Mouse (Mus musculus): ENCODE data around the gene Lzic.

Gene Lzic

DNA sequence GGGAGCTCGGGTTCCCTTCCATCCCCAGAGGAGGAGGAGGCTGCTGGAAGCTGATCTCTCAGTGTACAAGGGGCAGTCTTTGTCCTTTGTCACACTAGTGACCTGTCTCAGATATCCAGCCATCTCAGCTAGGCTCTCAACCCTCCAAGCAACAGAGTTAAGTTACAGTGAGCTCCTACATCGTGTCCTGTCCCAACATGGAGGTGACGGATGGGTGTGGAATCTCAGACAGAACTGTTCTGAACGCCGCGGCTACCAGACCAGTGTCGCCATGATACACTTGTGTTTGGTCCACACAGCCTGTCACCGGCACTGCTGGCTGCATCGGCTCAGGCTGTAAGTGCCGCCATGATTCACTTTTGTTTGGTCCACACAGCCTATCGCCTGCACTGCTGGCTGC lies 8.0 kb upstream of the Lzic start, which contains the start of gene Tmem274:
Gene Tmem274, plus strand, starts transcription at position 301 of the 400 bp plus-strand sequence.
- in situ Hi-C loops (cut with MboI, MseI): loop anchor here (10.0 kb wide), 1 partner anchor 572 kb away; no protein-coding TSS in a partner anchor

DNA sequence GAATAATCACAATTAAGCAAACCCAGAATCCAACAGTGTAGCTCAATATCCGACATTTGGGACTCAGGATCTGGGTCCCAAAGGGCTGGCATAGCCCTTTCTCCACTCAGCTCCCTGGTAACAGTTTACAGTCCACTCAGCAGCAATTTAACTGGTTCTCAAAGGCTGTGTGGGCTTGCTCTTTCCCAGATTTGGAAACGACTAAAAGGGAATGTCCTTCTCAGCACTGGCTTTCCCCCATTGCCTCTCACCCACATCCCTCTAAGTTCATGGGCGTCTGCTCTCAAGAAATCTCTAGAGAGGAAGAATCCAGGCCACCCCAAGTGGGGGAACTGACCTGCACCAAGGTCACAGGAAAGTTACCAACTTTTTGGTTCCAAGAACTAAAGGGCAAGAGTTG lies 463 bp upstream of the Lzic start:
- in situ Hi-C loops (cut with MboI, MseI): no loop called here

DNA sequence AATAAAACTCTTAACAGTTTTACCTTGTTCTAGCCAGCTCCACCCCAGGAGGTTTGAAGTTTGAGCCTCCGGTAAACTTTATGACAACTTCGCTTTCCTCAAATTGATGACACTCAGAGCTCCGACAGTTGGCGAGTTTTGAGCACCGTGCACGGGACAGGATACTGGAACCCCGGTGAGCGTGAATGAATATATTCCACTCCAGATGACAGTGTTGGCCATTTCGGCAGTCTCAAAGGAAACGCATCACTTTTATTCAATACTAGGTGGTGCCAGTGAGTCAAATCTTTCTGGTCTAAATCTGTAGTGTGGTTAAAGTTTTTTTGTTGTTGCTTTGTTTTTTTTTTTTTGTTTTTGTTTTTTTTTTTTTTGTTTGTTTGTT lies 787 bp downstream of the Lzic start:
- in situ Hi-C loops (cut with MboI, MseI): no loop called here

DNA sequence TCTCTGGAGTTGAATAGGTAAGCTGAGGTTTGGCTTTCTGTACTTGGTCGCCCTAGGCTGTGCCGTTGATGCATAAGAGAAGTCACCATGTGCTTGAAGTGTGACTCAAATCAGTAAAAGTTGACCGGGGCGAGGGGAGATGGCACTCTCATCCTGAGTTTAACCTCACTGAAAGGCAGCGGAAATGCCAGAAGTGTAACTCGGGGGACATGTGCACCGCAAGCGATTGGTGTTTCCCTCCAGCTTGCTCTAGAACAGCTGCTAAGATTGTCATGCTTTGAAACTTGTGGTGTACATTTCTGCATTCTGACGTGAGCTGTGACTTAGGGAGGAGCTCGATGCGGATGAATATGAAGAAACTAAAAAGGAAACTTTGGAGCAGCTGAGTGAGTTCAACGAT lies 2.7 kb downstream of the Lzic start:
- in situ Hi-C loops (cut with MboI, MseI): no loop called here

DNA sequence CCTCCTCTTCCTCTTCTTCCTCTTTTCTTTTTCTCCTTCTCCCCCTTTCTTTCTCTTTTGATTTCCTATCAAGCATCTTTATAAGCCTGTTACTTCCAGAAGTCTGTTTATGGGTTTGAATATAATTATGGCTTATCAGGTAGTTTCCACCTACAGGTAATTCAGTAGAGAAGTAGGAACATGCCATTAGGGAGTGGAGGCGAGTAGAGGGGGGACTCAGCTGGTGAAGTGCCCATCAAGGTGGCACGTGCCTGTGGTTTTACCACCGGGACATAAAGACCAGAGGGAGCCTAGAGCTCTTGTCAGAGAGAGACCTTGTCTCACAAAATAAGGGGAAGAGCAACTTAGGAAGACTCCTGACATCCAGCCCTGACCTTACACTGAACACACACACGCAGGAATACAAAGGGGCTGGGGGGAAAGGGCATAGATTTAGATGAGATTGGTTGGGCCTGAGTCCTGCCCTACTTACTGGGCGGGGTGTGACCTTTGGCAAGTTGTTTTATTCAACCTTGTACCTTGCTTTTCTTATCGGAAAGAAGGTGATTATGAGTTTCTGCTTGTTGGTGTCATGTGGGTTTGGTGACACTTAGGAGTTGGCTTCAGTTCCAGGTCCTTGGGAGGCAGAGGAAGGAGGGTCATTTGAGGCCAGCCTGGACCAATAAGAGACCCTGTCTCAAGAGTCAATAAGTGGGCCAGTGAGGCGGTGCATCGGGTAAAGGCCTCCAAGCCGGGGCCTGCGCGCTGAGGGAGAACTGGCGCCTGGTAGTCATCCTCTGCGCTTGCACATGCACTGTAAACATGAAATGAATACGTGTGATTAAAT lies 4.6 kb downstream of the Lzic start:
- in situ Hi-C loops (cut with MboI, MseI): no loop called here

DNA sequence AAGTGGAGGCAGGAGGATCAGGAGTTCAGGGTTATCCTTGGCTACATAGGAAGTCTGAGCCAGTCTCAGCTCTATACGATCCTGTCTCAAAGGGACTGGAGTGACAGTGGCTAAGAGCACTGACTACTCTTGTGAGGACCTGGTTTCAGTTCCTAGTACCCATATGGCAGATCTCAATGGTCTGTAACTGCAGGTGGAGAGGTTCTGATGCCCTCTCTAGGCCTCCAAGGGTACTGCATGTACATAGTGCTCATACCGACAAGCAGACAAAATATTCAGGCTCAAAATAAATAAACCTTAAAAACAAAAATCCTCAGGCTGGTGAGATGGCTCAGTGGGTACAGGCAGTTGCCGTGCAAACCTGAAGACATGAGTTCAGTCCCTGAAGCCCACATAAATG lies 6.1 kb downstream of the Lzic start:
- in situ Hi-C loops (cut with MboI, MseI): no loop called here

DNA sequence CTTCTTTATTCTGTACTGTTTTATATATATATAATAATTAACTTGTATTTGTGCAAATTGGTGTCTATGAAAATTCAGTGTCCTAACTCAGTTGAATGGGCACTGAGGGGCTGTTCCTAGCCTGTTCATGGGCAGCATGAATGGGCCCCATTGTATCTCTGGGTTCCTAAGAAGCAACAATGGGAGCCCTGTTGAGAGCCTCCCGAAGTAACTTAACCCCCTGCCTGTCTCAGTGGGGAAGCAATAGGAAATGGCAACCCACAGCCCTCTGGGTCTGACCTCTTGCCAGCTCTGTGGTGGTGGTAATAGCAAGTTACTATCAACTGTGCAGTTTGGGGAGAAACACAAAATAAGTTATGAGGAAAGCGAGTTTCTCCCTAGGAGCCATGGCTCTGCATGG lies 11.6 kb downstream of the Lzic start:
- in situ Hi-C loops (cut with MboI, MseI): no loop called here

DNA sequence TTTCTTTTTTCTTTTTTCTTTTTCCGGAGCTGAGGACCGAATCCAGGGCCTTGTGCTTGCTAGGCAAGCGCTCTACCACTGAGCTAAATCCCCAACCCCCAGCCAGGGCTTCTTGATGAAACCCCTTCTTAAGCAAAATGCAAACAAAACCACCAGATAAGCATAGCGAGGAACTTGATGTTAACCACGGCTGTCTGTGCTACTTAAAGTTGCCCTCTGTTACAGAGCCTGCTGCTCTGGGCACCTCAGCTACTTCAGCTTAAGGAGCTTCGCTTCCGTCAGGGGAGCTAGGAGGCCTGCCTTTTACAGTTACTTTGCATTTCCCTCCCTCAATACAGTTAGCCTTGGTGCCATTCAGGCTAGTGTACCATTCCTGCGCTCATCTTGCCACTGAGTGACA lies 13.9 kb downstream of the Lzic start:
- in situ Hi-C loops (cut with MboI, MseI): no loop called here

DNA sequence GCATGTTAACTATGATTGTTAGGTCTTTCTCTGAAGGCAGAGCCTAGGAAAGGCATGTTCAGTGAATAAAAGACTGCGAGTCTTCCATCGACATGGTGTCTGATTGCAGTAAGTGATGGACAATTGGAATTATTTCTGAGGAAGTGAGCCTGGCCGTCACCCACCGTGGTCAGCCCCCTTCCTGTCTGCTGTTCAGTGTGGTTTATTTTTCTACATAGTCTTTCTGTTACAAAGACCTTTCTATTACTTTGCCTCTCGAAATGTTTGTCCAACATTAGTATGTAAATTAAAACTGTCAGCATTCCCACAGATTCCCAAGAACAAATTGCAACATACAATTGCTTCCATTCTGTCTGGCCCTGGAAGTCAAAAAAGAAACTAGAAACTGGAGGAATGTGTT lies 14.8 kb downstream of the Lzic start:
- in situ Hi-C loops (cut with MboI, MseI): no loop called here

DNA sequence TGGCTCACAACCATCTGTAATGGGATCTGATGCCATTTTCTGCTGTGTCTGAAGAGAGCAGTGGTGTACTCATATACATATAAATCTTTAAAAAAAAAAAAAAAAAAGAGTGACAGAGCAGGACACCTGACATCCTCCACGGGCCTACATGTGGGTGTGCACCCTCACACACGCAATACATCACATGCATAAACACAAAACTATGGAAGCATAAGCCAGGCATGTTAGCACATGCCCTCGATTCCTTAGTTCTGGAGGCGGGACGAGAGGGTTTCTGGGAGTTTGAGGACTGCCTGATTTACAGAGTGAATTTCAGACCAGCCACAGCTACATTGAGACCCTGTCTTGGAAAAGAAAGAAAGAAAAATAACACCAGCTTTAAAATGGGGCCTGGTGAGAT lies 19.3 kb downstream of the Lzic start:
- in situ Hi-C loops (cut with MboI, MseI): no loop called here

DNA sequence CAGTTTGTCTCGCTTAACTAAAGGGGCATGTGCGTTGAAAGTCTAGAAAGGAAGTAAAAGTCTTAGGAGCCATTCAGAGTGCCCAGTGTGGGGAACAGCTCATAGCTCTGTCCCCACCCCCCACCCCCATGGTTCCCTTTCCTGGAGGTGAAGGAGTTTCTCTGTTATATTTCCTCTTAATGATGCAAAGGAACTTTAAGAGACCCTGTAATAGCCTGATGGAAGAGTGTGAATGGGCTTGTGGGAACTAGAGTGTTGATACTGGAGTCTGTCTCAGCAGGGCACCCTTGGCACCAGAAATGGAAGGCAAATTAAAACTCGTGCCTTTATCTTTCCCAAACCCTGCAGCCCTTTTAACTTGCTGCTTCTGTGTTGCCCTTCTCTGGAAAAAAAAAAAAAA lies 19.8 kb downstream of the Lzic start:
- in situ Hi-C loops (cut with MboI, MseI): no loop called here

DNA sequence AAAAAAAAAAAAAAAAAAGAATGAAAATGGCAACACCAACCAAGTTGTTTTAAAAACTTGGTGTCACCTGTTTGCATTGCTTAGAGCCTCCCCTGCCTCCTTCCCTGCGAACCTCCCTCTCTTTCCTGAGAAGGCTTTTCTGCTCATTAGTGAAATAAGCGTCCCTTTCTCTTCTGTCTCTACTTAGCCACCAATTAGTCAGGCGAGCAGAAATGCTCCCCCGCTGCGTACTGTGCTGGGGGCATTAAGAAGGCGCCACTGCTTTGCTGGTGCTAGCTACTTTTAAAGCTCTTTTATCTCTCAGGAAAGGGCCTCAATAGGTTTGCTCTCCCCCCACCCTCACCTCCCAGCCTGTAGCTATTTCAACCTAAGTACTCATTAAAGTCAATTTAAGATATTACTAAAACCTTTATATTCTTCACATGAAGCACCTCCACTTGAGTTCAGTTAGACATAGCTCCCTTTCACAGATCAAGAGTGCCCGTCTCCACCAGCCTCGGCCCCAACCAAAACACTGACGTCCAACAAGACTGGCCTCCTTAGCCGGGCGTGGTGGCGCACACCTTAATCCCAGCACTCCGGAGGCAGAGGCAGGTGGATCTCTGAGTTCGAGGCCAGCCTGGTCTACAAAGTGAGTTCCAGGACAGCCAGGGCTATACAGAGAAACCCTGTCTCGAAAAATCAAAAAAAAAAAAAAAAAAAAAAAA lies 20.4 kb downstream of the Lzic start:
- in situ Hi-C loops (cut with MboI, MseI): no loop called here

DNA sequence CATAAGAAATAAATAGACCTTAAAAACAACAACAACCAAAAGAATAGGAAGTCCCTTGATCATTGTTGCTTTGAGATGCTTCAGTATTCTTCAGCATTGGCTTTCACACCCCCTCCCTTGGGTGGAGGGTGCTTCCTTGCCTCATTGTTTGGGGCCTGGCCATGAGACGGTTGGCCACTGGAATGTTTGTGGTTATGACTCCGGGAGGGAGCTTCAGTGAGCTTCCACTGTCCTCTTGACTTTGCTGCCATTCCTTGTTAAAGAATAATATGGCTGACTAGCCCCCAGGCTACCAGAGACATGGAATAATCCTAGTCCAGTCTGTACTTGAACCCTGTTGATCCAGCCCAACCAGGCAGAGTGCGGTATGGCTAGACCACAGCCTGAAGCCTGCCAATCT lies 21.9 kb downstream of the Lzic start:
- in situ Hi-C loops (cut with MboI, MseI): no loop called here

DNA sequence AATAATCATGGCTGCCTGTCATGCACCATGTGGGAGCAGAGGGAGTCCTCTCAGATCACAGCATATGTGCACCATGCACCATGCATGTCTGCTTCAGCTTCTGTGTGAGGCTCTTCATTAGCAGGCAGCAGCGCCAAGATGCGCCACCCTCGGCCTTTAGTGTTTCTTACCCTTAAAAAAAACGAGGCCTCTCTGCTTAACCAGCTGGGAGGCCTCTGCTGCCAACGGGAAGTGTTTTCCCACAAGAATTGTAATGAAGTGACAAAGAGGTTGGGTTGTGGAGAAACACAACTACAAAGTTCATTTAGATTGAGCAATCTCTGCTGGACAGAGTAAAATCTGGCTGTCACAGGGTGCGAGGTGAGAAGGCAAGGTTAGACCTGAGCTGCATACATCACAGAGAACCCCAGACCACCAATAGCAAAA lies 26.2 kb downstream of the Lzic start:
- in situ Hi-C loops (cut with MboI, MseI): no loop called here

DNA sequence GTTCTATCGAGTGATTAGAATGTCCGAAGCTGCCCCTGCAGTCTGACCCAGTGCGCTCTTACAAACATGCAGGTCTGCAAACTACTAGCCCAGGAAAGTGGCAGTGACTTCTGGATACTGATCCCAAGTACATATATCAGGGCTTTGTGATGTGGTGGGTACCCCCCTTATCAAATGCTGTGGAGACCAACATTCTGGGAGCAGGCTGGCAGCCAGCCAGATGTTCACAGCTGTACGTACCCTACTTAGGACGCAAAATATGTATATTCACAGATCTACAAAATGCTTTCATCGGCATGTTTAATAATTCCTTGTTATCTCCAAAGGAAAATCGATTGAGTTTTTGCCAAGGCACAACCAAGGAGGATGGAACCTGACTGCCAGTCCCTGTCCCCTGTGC lies 27.0 kb downstream of the Lzic start:
- in situ Hi-C loops (cut with MboI, MseI): no loop called here

DNA sequence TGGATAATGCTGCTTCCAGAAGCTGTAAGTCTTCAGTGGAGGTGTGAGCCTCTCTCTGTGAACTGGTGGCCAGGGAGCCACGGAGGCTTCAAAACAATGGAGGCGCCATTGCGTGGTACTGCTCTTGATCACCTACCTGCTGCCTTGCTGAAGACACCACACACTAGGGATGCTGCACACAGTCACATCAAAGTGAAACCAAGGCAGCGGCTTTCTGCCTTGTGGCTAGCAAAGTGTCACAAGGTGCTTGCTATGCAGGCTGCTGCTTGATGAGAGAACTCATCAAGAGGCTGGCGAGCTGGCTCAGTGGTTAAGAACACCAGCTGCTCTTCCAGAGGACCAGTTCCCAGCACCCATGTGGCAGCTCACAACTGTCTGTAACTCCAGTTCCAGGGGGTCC lies 30.7 kb downstream of the Lzic start:
- in situ Hi-C loops (cut with MboI, MseI): no loop called here

DNA sequence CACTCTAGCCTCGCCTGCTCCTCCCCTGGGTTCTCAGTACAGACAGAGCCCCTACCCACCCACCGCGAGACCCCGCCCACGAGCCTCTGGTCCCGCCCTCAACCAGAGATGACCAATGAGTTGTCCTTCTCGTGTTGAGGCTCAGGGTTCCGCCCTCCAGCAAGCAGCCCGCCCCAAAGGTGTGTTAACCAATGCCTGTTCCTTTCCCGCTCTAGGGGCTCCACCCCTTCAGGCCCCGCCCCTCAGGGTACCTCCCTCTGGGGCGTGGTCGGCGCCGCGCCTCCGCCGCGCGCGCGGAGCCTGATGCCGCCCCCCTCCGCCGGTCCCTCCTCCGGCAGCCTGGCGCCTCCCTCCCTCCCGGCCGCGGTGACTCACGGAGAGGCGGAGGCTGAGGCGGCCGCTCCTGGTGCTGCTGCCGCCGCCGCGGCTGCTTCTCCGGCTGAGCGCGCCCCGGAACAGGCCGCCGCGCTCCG lies 32.9 kb downstream of the Lzic start, which contains the start of gene Ctnnbip1:
Gene Ctnnbip1, plus strand, starts transcription at position 369 of the 473 bp plus-strand sequence.
- in situ Hi-C loops (cut with MboI, MseI): no loop called here

DNA sequence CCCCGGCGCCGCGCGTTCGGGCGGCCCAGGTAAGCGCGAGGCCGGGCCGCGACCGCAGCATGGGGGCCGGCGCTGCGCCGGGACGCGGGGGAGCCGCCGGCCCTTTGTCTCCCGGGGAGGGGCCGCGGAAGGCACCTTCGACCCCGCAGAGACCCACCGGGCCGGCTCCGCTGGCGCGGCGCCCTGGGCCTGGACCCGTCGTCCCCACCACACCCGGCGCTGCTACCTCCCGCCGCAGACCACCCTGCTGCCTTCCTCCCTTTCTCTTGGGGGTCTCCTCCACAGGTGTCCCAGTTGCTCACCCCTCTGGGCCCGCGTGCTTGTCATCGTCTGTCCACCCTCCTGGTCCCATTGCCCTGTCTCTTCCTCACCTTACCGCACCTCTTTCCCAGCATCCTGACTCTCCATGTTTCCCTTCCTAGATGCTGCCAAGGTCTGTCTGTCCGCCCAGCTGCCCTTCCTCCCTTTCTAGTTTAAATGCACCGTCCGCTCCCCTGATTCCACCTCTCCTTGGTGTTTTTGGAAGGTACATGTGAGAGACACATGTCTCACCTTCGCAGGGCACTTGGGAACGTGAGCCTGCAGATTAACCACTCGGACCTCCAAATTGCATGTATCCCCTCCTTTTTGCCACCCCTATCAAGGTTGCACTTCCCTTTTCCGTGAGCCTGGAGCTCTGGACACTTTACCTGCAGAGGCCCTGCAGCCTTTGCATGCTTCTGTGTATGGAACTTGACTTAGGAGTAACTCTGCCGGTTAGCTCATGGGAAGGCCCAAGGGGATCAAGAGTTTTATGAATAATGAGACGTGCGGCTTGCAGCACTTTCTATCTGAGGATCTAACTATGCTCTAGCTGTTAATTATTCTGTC lies 33.6 kb downstream of the Lzic start:
- in situ Hi-C loops (cut with MboI, MseI): no loop called here

DNA sequence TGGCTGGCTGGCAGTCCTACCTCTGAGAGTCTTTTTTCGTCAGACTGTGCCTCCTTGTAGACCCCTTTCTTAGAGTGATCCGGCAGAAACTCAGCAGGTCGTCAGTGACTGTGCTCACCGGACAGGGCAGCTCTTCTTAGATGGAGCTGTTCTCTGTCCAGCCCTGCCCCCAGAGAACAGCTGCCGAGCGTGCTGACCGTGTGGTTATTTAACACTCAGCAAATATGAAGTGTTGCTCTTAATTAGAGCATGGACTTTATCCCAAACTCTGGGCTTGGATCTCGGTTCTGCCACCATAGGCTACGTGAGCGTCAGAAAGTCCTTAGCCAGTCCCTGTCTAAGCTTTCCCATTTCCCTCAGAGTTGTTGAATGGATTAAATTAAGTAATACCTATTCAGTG lies 36.2 kb downstream of the Lzic start:
- in situ Hi-C loops (cut with MboI, MseI): no loop called here

DNA sequence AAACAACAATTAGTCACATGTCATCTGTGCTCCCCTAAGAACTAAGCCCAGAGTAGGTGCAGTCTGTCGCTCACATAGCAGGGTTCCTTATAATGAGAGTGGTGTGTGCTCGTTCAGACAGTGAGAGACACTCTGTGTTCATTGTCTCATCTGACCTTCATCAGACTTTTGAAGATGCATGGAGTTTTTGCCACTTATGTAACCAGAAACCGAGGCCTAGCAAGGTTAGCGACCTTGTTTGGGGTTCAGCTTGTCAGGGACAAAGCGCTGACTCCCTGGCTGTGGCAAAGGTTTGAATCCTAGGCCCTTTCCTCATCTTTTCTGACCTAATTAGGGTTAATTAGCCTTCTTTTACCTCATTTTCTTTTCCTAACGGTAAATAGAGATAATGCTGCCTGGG lies 38.9 kb downstream of the Lzic start:
- in situ Hi-C loops (cut with MboI, MseI): no loop called here

DNA sequence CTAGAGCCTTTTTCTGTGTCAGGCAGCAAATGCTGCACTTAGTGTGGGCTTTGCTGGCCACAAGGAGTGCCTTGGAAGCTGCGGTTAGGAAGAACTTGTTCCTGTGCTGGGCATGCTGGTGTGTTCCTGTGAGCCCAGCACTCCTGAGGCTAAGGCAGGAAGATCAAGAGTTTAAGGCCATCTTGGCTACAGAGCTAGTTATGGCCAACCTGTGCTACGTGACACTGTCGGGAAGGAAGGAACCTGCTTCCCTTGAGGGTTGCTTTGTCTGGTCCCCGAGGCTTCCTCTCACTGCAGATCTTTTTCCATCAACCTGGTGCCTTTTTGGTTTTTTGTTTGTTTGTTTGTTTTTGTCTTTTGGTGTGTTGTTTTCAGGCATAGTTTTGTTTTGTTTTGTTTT lies 40.1 kb downstream of the Lzic start:
- in situ Hi-C loops (cut with MboI, MseI): no loop called here

DNA sequence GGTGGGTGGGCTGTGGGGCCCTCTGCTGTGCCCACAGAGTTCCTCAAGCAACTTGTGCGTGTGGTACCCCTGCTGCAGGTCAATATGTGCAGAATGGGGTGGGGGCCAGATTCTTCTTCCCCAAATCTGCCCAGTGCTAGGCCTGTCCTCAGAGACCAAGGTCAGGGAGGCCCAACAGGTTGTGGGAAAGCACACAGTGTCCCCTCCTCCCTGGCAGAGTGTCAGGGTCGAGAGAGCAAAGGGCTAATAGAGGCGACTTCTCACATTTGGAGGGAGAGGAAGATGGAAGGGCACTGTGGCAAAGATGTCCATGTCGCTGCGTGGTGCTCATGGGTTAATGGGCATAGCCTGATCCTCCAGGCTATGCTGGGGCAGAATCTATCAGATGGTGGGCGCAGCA lies 40.8 kb downstream of the Lzic start:
- in situ Hi-C loops (cut with MboI, MseI): no loop called here
